Mouse (Mus musculus) spleen, adult 2 months (tissue): ENCODE data around the gene Gm13030. TPM values are rescaled to one million over a fixed set of nuclear protein-coding genes. Genes with fewer than 3 reads are reported as not detected.
"Not testable (repeated sequence)": the region's sequence is repeated elsewhere in the genome, so short reads cannot be mapped to it uniquely, and the experiment has no call there.

ENCODE experiments used
- DNase-seq, 2 experiments: peaks; one replicate each; pipeline versions ENCODE4 v3.0.0 to v3.0.0-alpha.2; 2012 to 2021; ENCODE audit warnings: low spot score in 2 of 2, low read depth in 1 of 2
- H3K27ac ChIP-seq: fragments of 200-500 bp; 2 replicates; pipeline ENCODE4 v1.5.1; 2012; ENCODE audit warnings: low read length, inconsistent platforms; ENCODE audit not compliant: insufficient read depth
- H3K27me3 ChIP-seq: fragments of 200-500 bp; 2 replicates; pipeline ENCODE4 v1.6.1; 2012; ENCODE audit warnings: mild to moderate bottlenecking, moderate library complexity, low read length, inconsistent platforms; ENCODE audit not compliant: control insufficient read depth, insufficient read depth
- H3K36me3 ChIP-seq: fragments of 200-500 bp; 2 replicates; pipeline ENCODE4 v1.6.1; 2012; ENCODE audit warnings: mild to moderate bottlenecking, low read length, inconsistent platforms; ENCODE audit not compliant: control insufficient read depth, insufficient read depth
- H3K4me1 ChIP-seq: fragments of 200-500 bp; 2 replicates; pipeline ENCODE4 v1.6.1; 2011; ENCODE audit warnings: inconsistent platforms; ENCODE audit not compliant: control insufficient read depth, insufficient read depth, insufficient read length
- H3K4me3 ChIP-seq: fragments of 200-500 bp; 2 replicates; pipeline ENCODE4 v1.5.1; 2011; ENCODE audit warnings: mild to moderate bottlenecking, inconsistent platforms; ENCODE audit not compliant: insufficient read depth, insufficient read length; ENCODE audit errors: extremely low read depth
- CTCF ChIP-seq: fragments of 200-500 bp; IDR thresholded peaks from 2 replicates; pipeline ENCODE4 v1.5.1; 2011; ENCODE audit warnings: mild to moderate bottlenecking, inconsistent platforms; ENCODE audit not compliant: insufficient read depth, insufficient read length, insufficient replicate concordance; ENCODE audit errors: extremely low read depth
- POLR2A ChIP-seq: fragments of 200-500 bp; IDR thresholded peaks from 2 replicates; pipeline ENCODE4 v1.6.1; 2011; ENCODE audit warnings: low read depth, low read length, inconsistent platforms
- WGBS: fragments of 180-500 bp; shearing (Covaris S2); methylation state at CpG from one replicate; pipeline ENCODE4 v1.1.7; 2018; 5-methylcytosine and 5-hydroxymethylcytosine counted together
- polyA plus RNA-seq: library from polyadenylated mRNA; depleted of rRNA; stranded (reverse); fragments of >200 nt; gene quantifications from 2 replicates; pipeline ENCODE4 v1.2.3, GENCODE M21; 2012

The Gm13030 gene
- polyA plus RNA-seq, 1 experiment, result not detected

- Histone ChIP-seq H3K27ac (no peak overlapping the region), H3K4me1 (no peaks in the 10 kb centered on the region), H3K27me3 (no peaks in the 10 kb centered on the region), H3K4me3 (no peak overlapping the region), H3K36me3 (peaks cover 34% of the 10 kb centered on the region)
- 90% methylated on average over 18 of the region's 18 CpGs for WGBS
- DNase-seq, result no peak
- TF ChIP-seq CTCF, result no peak
- TF ChIP-seq POLR2A, result no peak
Measured at GRCm38 (mm10) chr4:138905624-138906337, 32.0 kb upstream of the Gm13030 start.

DNA sequence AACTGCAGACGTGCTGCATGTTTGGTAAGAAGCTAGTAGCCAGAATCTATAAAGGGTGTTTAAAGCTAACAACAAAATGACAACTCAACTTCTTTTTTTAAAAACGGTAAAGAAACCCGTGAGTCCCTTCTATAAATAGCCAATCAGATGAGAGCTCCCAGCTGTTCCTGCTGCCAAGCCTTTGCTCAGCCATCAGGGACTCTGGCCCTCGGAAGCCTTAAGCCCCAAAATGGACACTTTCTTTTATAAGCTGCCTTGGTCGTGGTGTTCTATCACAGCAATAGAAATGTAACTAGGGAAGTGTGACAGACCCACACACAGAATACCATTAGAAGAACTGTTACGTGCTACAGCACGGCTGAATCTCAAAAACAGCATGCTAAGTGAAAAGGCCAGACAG, 25.6 kb upstream of the Gm13030 start:
- 85% methylated on average over 7 of the region's 7 CpGs for WGBS
- Histone ChIP-seq H3K27me3 (no peaks in the 10 kb centered on the region), H3K27ac (no peak overlapping the region), H3K36me3 (peaks cover 39% of the 10 kb centered on the region), H3K4me3 (no peak overlapping the region), H3K4me1 (no peaks in the 10 kb centered on the region)
- no peak for DNase-seq
- TF ChIP-seq POLR2A (no peak), CTCF (no peak)

DNA sequence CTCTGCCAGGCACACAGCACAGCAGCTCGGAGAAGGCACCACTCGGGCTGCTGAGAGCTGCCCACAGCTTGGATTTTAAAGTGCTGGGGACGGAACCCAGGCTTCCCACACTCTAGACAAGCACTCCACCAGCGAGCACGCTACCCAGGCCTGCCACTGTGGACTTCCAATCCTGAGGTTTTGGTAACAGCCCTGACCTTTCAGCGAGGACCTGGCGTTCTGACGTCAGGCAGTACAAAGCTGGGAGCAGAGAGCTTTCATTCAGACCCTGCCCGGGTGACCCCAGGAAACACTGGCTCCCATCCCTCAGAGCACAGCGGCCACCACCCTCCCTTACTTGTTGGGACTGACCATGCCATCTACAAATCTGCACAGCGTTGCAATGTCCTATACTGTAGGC, 20.0 kb upstream of the Gm13030 start:
- H3K4me3 ChIP-seq, H3K27ac ChIP-seq, DNase-seq, H3K4me1 ChIP-seq, H3K27me3 ChIP-seq: not testable (repeated sequence)
- peaks cover 28% of the 10 kb centered on the region for H3K36me3 ChIP-seq
- WGBS, result 95% methylated on average over 11 of the region's 11 CpGs

- 95% methylated on average over 6 of the region's 6 CpGs for WGBS
- no peaks in the 10 kb centered on the region for H3K4me1 ChIP-seq
Measured at GRCm38 (mm10) chr4:138892655-138893054, 18.9 kb upstream of the Gm13030 start.

DNA sequence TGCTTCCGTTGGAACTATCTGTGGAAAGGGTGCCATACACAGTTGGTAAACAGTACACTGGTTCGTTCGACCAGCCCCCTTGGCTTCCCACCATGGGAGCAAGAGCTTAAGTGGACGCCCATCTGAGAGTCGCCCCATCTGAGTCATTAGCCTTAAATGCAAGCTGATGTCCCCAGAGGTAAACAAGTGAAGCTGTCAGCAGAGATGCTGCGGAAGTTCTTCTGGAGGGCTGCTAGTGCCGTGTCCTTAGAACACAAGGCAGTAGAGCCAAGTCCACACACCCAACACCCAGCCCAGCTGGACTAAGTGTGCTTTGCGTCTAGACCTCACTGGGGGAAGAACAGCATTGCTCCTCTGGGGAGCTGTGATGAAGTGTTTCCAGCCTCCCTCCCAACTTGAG, 15.9 kb upstream of the Gm13030 start:
- H3K27ac ChIP-seq, result no peak overlapping the region
- H3K4me1 ChIP-seq, result no peaks in the 10 kb centered on the region
- no peak for TF ChIP-seq POLR2A
- TF ChIP-seq CTCF, result no peak
- H3K27me3 ChIP-seq, result no peaks in the 10 kb centered on the region
- no peak overlapping the region for H3K4me3 ChIP-seq
- no peak for DNase-seq
- 79% methylated on average over 8 of the region's 8 CpGs for WGBS
- H3K36me3 ChIP-seq, result peaks cover 3% of the 10 kb centered on the region; the same call in 1 of the 2 replicates

More at GRCm38 (mm10) chr4:138892655-138893054, 18.9 kb upstream of the Gm13030 start:
- Histone ChIP-seq H3K36me3 (peaks cover 22% of the 10 kb centered on the region), H3K27ac (no peak overlapping the region), H3K27me3 (no peaks in the 10 kb centered on the region), H3K4me3 (no peak overlapping the region)
- TF ChIP-seq CTCF (no peak), POLR2A (no peak)
- no peak for DNase-seq

DNA sequence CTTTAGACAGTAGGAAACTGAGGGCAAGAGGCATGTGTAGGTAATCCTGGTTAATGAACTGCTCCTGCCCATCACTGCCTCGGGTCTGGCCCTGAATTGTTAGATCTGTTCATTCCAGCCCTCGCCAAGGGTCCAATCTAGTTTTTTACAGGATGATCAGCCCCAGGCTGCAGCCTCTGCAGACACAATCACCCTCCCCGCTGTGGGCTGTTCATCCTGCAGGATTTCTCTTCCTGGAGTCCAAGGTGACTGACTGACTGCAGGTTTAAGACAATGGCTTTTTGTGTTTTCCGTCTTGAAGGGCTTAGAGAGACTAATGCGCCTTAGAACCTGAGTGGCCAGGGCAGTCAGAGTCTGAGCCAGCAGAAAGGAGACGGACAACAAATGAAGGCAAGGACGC, 15.4 kb upstream of the Gm13030 start:
- H3K4me1 ChIP-seq, result no peaks in the 10 kb centered on the region
- TF ChIP-seq POLR2A (no peak), CTCF (no peak)
- DNase-seq, result no peak
- no peaks in the 10 kb centered on the region for H3K27me3 ChIP-seq
- peaks cover 2% of the 10 kb centered on the region; the same call in 1 of the 2 replicates for H3K36me3 ChIP-seq
- no peak overlapping the region for H3K4me3 ChIP-seq
- WGBS, result 85% methylated on average over 7 of the region's 7 CpGs
- H3K27ac ChIP-seq, result no peak overlapping the region

- no peak overlapping the region for H3K4me3 ChIP-seq
- WGBS, result 1% methylated on average over 6 of the region's 6 CpGs
- no peaks in the 10 kb centered on the region for H3K4me1 ChIP-seq
- H3K27ac ChIP-seq, result no peak overlapping the region
- peak; percentile 76 to 78 for DNase-seq
- TF ChIP-seq CTCF (peak; percentile 84; the same call in 1 of the 2 replicates), POLR2A (no peak)
- H3K36me3 ChIP-seq, result no peaks in the 10 kb centered on the region
- no peaks in the 10 kb centered on the region; the same call in 1 of the 2 replicates for H3K27me3 ChIP-seq
Measured at GRCm38 (mm10) chr4:138884261-138884660, 10.5 kb upstream of the Gm13030 start.
